Mouse (Mus musculus) MN1 (cell line): ENCODE measurements around the gene Fam168b.

ENCODE experiments used
- DNase-seq: peaks from one replicate; pipeline ENCODE4 v3.0.0-alpha.2; 2016; ENCODE audit warnings: low spot score

Fam168b gene

GRCm38 (mm10) chr1:34850343-34851136 lies 7.7 kb upstream of the Fam168b start:
- peak; percentile 43 for DNase-seq

GRCm38 (mm10) chr1:34849745-34850342 lies 7.0 kb upstream of the Fam168b start, which contains the start of gene Plekhb2:
Gene Plekhb2 (plus strand): TSS chr1:34849976.
- DNase-seq = peak; percentile 95

GRCm38 (mm10) chr1:34847070-34847469 lies 4.2 kb upstream of the Fam168b start:
- no peak for DNase-seq

GRCm38 (mm10) chr1:34842389-34842861 lies 440 bp downstream of the Fam168b start:
- DNase-seq = peak; percentile 74

GRCm38 (mm10) chr1:34841709-34842388 lies 1.0 kb downstream of the Fam168b start:
- DNase-seq = no peak

GRCm38 (mm10) chr1:34839241-34839640 lies 3.6 kb downstream of the Fam168b start:
- DNase-seq = no peak

- no peak for DNase-seq
Observed at GRCm38 (mm10) chr1:34837951-34838689, 4.7 kb downstream of the Fam168b start.

GRCm38 (mm10) chr1:34834904-34835303 lies 8.0 kb downstream of the Fam168b start:
- DNase-seq = no peak

- DNase-seq = no peak
Observed at GRCm38 (mm10) chr1:34831381-34831780, 11.5 kb downstream of the Fam168b start.

GRCm38 (mm10) chr1:34830934-34831333 lies 11.9 kb downstream of the Fam168b start:
- no peak for DNase-seq

- DNase-seq = no peak
Observed at GRCm38 (mm10) chr1:34828528-34829294, 14.2 kb downstream of the Fam168b start.

- DNase-seq = peak; percentile 49
Observed at GRCm38 (mm10) chr1:34827900-34828299, 15.0 kb downstream of the Fam168b start.

- no peak for DNase-seq
Observed at GRCm38 (mm10) chr1:34825909-34826308, 17.0 kb downstream of the Fam168b start.

- no peak for DNase-seq
Observed at GRCm38 (mm10) chr1:34824208-34824607, 18.7 kb downstream of the Fam168b start.

- DNase-seq = no peak
Observed at GRCm38 (mm10) chr1:34823353-34823752, 19.5 kb downstream of the Fam168b start.

- DNase-seq = no peak
Observed at GRCm38 (mm10) chr1:34822746-34823145, 20.1 kb downstream of the Fam168b start.

GRCm38 (mm10) chr1:34822003-34822402 lies 20.9 kb downstream of the Fam168b start:
- no peak for DNase-seq

- DNase-seq = no peak
Observed at GRCm38 (mm10) chr1:34821411-34821810, 21.5 kb downstream of the Fam168b start.

- DNase-seq = no peak
Observed at GRCm38 (mm10) chr1:34819225-34819910, 23.5 kb downstream of the Fam168b start.

- DNase-seq = no peak
Observed at GRCm38 (mm10) chr1:34815843-34816242, 27.0 kb downstream of the Fam168b start.
